Mouse (Mus musculus) bone marrow, adult 2 months (tissue): ENCODE results near the gene Qpctl.

Source experiments
- CTCF ChIP-seq: fragments of 200-500 bp; IDR thresholded peaks from 2 replicates; pipeline ENCODE4 v1.5.1; 2011; ENCODE audit warnings: low read length, control low read depth; ENCODE audit not compliant: control insufficient read depth, insufficient read depth
- POLR2A ChIP-seq: fragments of 200-500 bp; IDR thresholded peaks from 2 replicates; pipeline ENCODE4 v1.6.1; 2011; ENCODE audit warnings: low read depth, mild to moderate bottlenecking, control low read depth, low read length, borderline replicate concordance; ENCODE audit not compliant: control insufficient read depth

GRCm38 (mm10) chr7:19184250-19184649 lies 35.2 kb upstream of the Qpctl start:
- TF ChIP-seq POLR2A (no peak), CTCF (no peak)
